Mouse (Mus musculus) E14TG2a.4 (cell line): Measurements from ENCODE around the gene Rarres2.

Experiments used
- CTCF ChIP-seq: conservative IDR thresholded peaks from 2 replicates; pipeline ENCODE4 v1.5.1; 2014; ENCODE audit warnings: low read length
- NANOG ChIP-seq: IDR thresholded peaks from 2 replicates; pipeline ENCODE4 v1.6.1; 2014; ENCODE audit warnings: borderline replicate concordance, low read length, mixed read lengths
- POU5F1 ChIP-seq: IDR thresholded peaks from 2 replicates; pipeline ENCODE4 v1.6.1; 2014; ENCODE audit warnings: low read length, borderline replicate concordance

DNA sequence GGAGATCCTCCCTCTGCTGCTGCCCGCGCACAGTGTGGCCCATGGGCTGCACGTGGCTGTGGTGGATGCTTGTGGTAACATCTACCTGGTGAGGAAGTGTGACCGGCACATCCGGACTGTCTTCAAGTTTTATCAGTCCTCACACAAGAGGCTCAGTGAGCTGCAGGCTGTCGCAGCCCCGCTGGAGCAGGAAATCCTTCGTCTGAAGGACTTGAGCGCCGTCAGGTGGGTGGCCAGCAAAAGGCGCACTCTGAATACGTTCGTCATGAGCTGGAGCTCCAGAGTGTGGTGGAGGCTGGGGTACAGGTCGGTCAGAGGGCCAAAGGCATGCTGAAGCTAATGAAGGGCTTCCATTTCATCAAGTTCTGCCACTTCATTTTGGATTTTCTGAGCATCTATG lies 43.3 kb downstream of the Rarres2 start:
- TF ChIP-seq CTCF (no peak; the same call in 1 of the 2 replicates), POU5F1 (no peak), NANOG (no peak)
